Mouse (Mus musculus): ENCODE data around the gene Cysltr2.

The Cysltr2 gene

GRCm38 (mm10) chr14:72985113-72985512 lies 63.8 kb downstream of the Cysltr2 start:
- no peak for DNase-seq (ENCODE audit: low spot score)

- DNase-seq (ENCODE audit: low spot score) = peak; percentile 93
Observed at GRCm38 (mm10) chr14:72983456-72983855, 65.5 kb downstream of the Cysltr2 start.

- DNase-seq (ENCODE audit: low spot score) = peak; percentile 63
Observed at GRCm38 (mm10) chr14:72982981-72983436, 65.9 kb downstream of the Cysltr2 start.

GRCm38 (mm10) chr14:72980761-72981160 lies 68.2 kb downstream of the Cysltr2 start:
- no peak for DNase-seq (ENCODE audit: low spot score)

- no peak for DNase-seq (ENCODE audit: low spot score)
Observed at GRCm38 (mm10) chr14:72980106-72980505, 68.8 kb downstream of the Cysltr2 start.

GRCm38 (mm10) chr14:72976111-72976510 lies 72.8 kb downstream of the Cysltr2 start:
- no peak for DNase-seq (ENCODE audit: low spot score)
